Mouse (Mus musculus) lung, adult 2 months (tissue): ENCODE data around the gene Zscan20. TPM values are rescaled to one million over a fixed set of nuclear protein-coding genes. Genes with fewer than 3 reads are reported as not detected.

ENCODE experiments used
- DNase-seq: peaks from one replicate; pipeline ENCODE4 v3.0.0; 2022
- H3K4me1 ChIP-seq: fragments of 200-500 bp; 2 replicates; pipeline ENCODE4 v1.6.1; 2011; ENCODE audit warnings: low read length; ENCODE audit not compliant: control insufficient read depth, insufficient read depth
- H3K4me3 ChIP-seq: fragments of 200-500 bp; replicated peaks from 2 replicates; pipeline ENCODE3; 2011; ENCODE audit warnings: low read depth, mild to moderate bottlenecking, control low read depth, low read length; ENCODE audit errors: extremely low read depth
- CTCF ChIP-seq: fragments of 200-500 bp; IDR thresholded peaks from 2 replicates; pipeline ENCODE4 v1.5.1; 2011; ENCODE audit warnings: mild to moderate bottlenecking, low read length, control low read depth; ENCODE audit not compliant: insufficient read depth
- POLR2A ChIP-seq: fragments of 200-500 bp; IDR thresholded peaks from 2 replicates; pipeline ENCODE4 v1.6.1; 2011; ENCODE audit warnings: low read depth, mild to moderate bottlenecking, control low read depth, low read length, borderline replicate concordance; ENCODE audit errors: extremely low read depth
- WGBS: fragments of 180-500 bp; shearing (Covaris S2); methylation state at CpG from one replicate; pipeline ENCODE4 v1.1.7; 2018; 5-methylcytosine and 5-hydroxymethylcytosine counted together
- polyA plus RNA-seq: library from polyadenylated mRNA; depleted of rRNA; stranded (reverse); fragments of >200 nt; gene quantifications from 2 replicates; pipeline ENCODE4 v1.2.3, GENCODE M21; 2012

The Zscan20 gene
- polyA plus RNA-seq, 1 experiment = 2.5 TPM

- Histone ChIP-seq H3K4me3 (no peak overlapping the region), H3K4me1 (no peaks in the 10 kb centered on the region)
- 53% methylated on average over 23 of the region's 23 CpGs for WGBS
- TF ChIP-seq CTCF = no peak
- TF ChIP-seq POLR2A = no peak
- no peak for DNase-seq
These were observed 32.1 kb upstream of the Zscan20 start for GRCm38 (mm10) chr4:128641766-128642717.

DNA sequence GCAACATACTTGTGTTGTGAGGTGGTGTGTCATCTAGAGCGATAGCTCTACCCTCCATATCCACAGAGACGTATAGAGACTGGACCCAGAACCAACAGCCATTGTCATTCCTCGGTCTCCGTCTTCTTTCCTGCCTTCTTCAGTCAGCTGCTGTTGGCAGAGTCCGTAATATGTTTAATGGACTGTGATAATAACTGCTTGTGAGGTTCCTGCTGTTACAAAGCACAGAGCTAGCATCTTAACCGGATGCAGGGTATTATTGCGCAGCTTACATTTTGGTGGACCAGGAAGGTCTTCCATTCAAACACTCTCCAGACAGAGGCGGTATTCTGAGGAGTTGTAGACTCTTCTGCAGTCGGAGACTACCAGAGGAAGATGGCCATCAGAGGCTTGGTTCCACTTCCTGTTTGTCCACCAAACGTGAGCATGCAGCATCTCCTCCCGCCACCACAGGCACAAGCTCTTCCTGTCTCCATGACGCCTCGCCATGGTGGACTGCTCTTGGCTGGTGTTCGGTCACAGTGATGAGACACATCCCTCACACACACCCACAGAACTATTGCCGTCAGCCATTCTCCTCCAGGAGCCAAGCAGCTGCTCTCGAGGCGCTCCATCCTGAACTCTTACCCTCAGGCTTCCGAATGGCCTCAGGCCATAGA lies 28.5 kb upstream of the Zscan20 start:
- H3K4me1 ChIP-seq = peaks cover 5% of the 10 kb centered on the region
- no peak for DNase-seq
- no peak overlapping the region for H3K4me3 ChIP-seq
- WGBS = 68% methylated on average over 18 of the region's 18 CpGs
- TF ChIP-seq CTCF (no peak), POLR2A (no peak)

- TF ChIP-seq POLR2A (no peak), CTCF (no peak)
- WGBS = 29% methylated on average over 11 of the region's 11 CpGs
- Histone ChIP-seq H3K4me3 (no peak overlapping the region), H3K4me1 (peaks cover 5% of the 10 kb centered on the region)
- DNase-seq = no peak
These were observed 27.4 kb upstream of the Zscan20 start for GRCm38 (mm10) chr4:128637250-128637649.

DNA sequence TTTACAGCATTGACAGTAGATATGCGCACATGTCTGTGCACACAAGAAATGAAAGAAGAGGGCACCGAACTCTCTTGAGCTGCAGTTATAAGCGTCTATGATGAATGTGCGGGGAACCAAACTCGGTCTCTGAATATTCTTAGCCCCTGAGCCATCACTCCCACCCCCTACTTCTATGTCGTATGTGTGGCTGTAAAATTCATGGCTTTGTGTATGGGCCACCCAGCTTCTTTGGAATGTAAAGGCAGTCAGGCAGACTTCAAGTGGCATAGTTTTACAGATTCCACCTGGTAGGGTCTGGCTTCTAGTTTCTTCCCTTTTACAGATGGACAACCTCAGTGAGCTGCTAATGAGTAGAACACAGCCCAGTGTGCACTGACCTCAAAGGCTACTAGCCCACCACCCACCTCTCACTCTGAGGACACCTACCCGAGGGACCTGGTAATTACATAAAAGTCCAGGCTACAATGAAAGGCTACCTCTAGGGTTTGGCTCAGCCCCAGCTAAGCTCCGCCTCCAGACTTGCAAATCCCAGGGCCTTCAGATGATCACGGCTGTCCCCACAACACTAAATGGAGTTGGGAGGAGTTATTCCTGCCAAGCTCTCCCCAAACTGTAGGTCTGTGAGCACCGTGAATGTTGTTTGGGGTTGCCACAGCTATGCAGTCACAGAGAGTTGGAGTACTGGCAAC lies 26.1 kb upstream of the Zscan20 start:
- DNase-seq = peak; percentile 23
- H3K4me3 ChIP-seq = no peak overlapping the region
- H3K4me1 ChIP-seq = peaks cover 5% of the 10 kb centered on the region
- 53% methylated on average over 10 of the region's 10 CpGs for WGBS
- TF ChIP-seq POLR2A (no peak), CTCF (no peak)

- peaks cover 5% of the 10 kb centered on the region for H3K4me1 ChIP-seq
- no peak for DNase-seq
- WGBS = 50% methylated on average over 7 of the region's 7 CpGs
- TF ChIP-seq POLR2A (no peak), CTCF (no peak)
- no peak overlapping the region for H3K4me3 ChIP-seq
These were observed 25.6 kb upstream of the Zscan20 start for GRCm38 (mm10) chr4:128635451-128635850.

GRCm38 (mm10) chr4:128621109-128621508 lies 11.2 kb upstream of the Zscan20 start:
- TF ChIP-seq CTCF (no peak), POLR2A (no peak)
- no peak for DNase-seq
- no peak overlapping the region for H3K4me3 ChIP-seq
- WGBS = 84% methylated on average over 8 of the region's 8 CpGs
- 0 out of 2 replicates have a peak, but pooled peaks cover 2% of the 10 kb centered on the region for H3K4me1 ChIP-seq

- 80% methylated on average over 6 of the region's 6 CpGs for WGBS
- TF ChIP-seq POLR2A (no peak), CTCF (no peak)
- no peak overlapping the region for H3K4me3 ChIP-seq
- no peak for DNase-seq
- 0 out of 2 replicates have a peak, but pooled peaks cover 2% of the 10 kb centered on the region for H3K4me1 ChIP-seq
These were observed 10.7 kb upstream of the Zscan20 start for GRCm38 (mm10) chr4:128620572-128620971.

DNA sequence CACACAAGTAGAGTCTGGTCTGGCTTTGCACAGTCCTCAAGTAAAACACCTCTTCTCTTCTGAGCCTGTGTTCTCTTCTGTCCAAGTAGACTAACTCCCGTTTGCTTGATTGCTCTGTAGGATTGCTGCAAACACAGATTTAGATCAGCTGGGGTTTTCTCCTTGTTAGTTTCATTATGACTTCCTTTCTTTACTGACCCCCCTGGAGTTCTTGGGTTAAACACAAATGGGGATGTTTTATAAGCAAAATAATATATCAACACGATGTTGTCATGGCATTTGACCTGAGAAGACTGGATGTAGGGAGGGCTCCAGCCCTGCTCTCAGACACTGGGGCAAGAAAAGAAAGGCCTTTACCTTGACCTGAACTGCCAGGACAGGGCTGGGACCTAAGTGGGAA lies 9.1 kb upstream of the Zscan20 start:
- 0 out of 2 replicates have a peak, but pooled peaks cover 2% of the 10 kb centered on the region for H3K4me1 ChIP-seq
- DNase-seq = no peak
- no peak overlapping the region for H3K4me3 ChIP-seq
- WGBS = 29% methylated on average over 2 of the region's 2 CpGs
- TF ChIP-seq POLR2A (no peak), CTCF (no peak)

GRCm38 (mm10) chr4:128618246-128618911 lies 8.5 kb upstream of the Zscan20 start, which contains the start of gene Tlr12:
Tlr12 (minus strand) TSS chr4:128618619.
- 38% methylated on average over 15 of the region's 15 CpGs for WGBS
- Histone ChIP-seq H3K4me3 (no peak within 1 kb of the TSS), H3K4me1 (0 out of 2 replicates have a peak, but pooled peaks cover 2% of the 10 kb centered on the region)
- DNase-seq = no peak
- TF ChIP-seq POLR2A (no peak), CTCF (no peak)
